Mouse (Mus musculus): ENCODE data around the gene Glmn. TPM values are rescaled to one million over a fixed set of nuclear protein-coding genes. Genes with fewer than 3 reads are reported as not detected.

Glmn gene
- polyA plus RNA-seq, 1 experiment from 2014 or later = 26.5 TPM

DNA sequence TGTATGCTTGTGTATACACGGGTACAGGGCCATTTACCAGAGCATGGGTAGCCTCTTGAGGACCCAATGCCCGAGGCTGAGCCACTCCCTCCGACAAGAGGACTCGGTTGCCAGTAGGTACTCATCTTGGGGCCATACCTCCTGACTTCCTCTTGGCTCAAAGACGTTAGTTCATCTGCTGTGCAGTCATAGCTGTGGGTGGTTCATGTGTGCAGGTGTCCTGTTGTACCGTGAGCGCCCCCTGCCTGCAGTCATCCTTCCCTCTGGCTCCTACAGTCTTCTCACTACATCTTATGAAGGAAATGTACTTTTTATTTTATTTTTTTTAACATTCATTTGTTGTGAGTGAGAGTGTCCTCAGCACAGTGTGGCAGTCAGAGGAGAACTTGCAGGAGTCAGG is 84.1 kb downstream of the Glmn start:
- no peaks in the 10 kb centered on the region for H3K27me3 ChIP-seq (replicated peaks; ENCODE audit: control insufficient read depth, insufficient read depth, low read length)
- H3K4me3 ChIP-seq (ENCODE audit: low read depth, low read length) = no peak overlapping the region
- no peak overlapping the region for H3K4me2 ChIP-seq (ENCODE audit: low read depth, low read length)
- peak; percentile 55; the same call in 1 of the 2 replicates for ATAC-seq (ENCODE audit: low read depth)
- H3K27ac ChIP-seq (replicated peaks; ENCODE audit: low read depth, low read length) = no peak overlapping the region
- H3K9me3 ChIP-seq (ENCODE audit: control insufficient read depth, low read length) = no peaks in the 10 kb centered on the region
- no peak overlapping the region for H3K9ac ChIP-seq (ENCODE audit: low read depth, low read length)
- 50% methylated on average over 7 of the region's 7 CpGs for WGBS
- H3K4me1 ChIP-seq (ENCODE audit: control insufficient read depth, insufficient read depth, low read length) = no peaks in the 10 kb centered on the region
- no peaks in the 10 kb centered on the region for H3K36me3 ChIP-seq (ENCODE audit: control insufficient read depth, insufficient read depth, low read length)
- peak; percentile 66 for DNase-seq (ENCODE audit: low spot score)

DNA sequence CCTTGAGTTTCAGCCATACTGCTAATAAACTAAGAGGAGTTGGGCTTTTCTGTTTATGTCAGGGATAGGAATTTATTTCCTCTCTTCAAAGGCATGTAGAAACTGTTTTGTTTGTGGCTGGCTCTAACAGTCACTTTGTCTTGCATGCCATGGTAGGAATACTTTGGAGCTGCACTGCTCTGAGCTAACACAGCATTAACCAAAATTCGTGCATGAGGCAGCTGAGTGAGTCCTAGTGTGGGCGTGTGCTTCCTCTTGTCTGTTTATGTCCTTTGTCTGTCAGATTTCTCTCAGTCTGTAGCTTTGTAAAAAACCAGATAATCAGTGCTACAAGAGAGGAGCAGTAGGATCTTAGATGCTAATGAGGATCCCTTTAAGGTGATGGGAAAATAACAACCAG is 86.4 kb downstream of the Glmn start:
- Histone ChIP-seq H3K27ac (replicated peaks; ENCODE audit: low read depth, low read length) (no peak overlapping the region), H3K9ac (ENCODE audit: low read depth, low read length) (no peak overlapping the region), H3K4me2 (ENCODE audit: low read depth, low read length) (no peak overlapping the region), H3K27me3 (replicated peaks; ENCODE audit: control insufficient read depth, insufficient read depth, low read length) (no peaks in the 10 kb centered on the region), H3K4me3 (ENCODE audit: low read depth, low read length) (no peak overlapping the region), H3K36me3 (ENCODE audit: control insufficient read depth, insufficient read depth, low read length) (no peaks in the 10 kb centered on the region), H3K9me3 (ENCODE audit: control insufficient read depth, low read length) (no peaks in the 10 kb centered on the region), H3K4me1 (ENCODE audit: control insufficient read depth, insufficient read depth, low read length) (no peaks in the 10 kb centered on the region)
- no peak for ATAC-seq (ENCODE audit: low read depth)
- WGBS = 44% methylated on average over 2 of the region's 2 CpGs
- DNase-seq (ENCODE audit: low spot score) = no peak

DNA sequence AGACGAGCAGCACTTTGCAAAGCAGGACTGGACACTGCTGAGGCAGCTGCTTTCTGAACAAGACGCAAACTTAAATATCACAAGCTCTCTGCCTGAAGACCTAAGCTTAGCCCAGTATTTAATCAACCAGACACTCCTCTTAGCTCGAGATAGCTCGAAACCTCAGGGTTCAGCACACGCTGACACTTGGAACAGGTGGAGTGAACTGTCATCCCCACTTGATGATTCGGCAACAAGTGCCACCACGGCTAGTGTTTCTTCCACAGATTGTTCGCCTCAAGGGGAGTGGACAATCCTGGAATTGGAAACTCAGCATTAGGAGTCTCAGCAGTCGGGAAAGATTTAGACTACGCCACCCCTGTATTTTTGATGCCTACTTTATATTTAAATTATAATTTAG is 87.2 kb downstream of the Glmn start:
- Histone ChIP-seq H3K4me3 (ENCODE audit: low read depth, low read length) (no peak overlapping the region), H3K36me3 (ENCODE audit: control insufficient read depth, insufficient read depth, low read length) (no peaks in the 10 kb centered on the region), H3K9me3 (ENCODE audit: control insufficient read depth, low read length) (no peaks in the 10 kb centered on the region), H3K27ac (replicated peaks; ENCODE audit: low read depth, low read length) (no peak overlapping the region), H3K4me2 (ENCODE audit: low read depth, low read length) (no peak overlapping the region), H3K4me1 (ENCODE audit: control insufficient read depth, insufficient read depth, low read length) (no peaks in the 10 kb centered on the region), H3K9ac (ENCODE audit: low read depth, low read length) (no peak overlapping the region), H3K27me3 (replicated peaks; ENCODE audit: control insufficient read depth, insufficient read depth, low read length) (no peaks in the 10 kb centered on the region)
- ATAC-seq (ENCODE audit: low read depth) (peak; percentile 62; the same call in 1 of the 2 replicates), DNase-seq (ENCODE audit: low spot score) (peak; percentile 52)
- 83% methylated on average over 10 of the region's 10 CpGs for WGBS

DNA sequence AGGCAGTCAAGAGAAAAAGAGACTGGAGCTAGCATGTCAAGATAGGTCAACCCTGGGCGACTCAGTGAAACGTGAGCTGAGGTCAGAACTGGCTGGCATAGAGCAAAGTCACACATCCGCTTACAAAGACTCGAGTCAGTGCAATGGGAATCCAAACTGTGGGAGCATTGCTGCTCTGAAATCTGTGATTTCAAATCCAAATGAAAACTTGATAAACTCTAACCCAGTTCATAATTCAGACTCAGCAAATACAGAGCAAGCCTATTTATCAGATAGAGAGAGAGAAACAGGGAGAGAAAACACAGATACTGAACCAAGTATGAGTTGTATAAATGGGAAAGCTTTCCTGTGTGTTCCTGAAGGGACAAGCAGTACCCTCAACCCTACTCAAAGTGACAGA is 90.4 kb downstream of the Glmn start, which contains the start of gene Gm42669:
Gene Gm42669 (plus strand): TSS at position 301 of the 400 bp plus-strand sequence.
- Histone ChIP-seq H3K4me2 (ENCODE audit: low read depth, low read length) (no peak within 1 kb of the TSS), H3K27ac (replicated peaks; ENCODE audit: low read depth, low read length) (no peak within 1 kb of the TSS), H3K9ac (ENCODE audit: low read depth, low read length) (no peak within 1 kb of the TSS), H3K9me3 (ENCODE audit: control insufficient read depth, low read length) (no peaks in the 10 kb centered on the region), H3K4me1 (ENCODE audit: control insufficient read depth, insufficient read depth, low read length) (no peaks in the 10 kb centered on the region), H3K27me3 (replicated peaks; ENCODE audit: control insufficient read depth, insufficient read depth, low read length) (no peaks in the 10 kb centered on the region), H3K36me3 (ENCODE audit: control insufficient read depth, insufficient read depth, low read length) (no peaks in the 10 kb centered on the region), H3K4me3 (ENCODE audit: low read depth, low read length) (no peak within 1 kb of the TSS)
- ATAC-seq (ENCODE audit: low read depth) (no peak), DNase-seq (ENCODE audit: low spot score) (no peak)
- 70% methylated on average over 4 of the region's 4 CpGs for WGBS

DNA sequence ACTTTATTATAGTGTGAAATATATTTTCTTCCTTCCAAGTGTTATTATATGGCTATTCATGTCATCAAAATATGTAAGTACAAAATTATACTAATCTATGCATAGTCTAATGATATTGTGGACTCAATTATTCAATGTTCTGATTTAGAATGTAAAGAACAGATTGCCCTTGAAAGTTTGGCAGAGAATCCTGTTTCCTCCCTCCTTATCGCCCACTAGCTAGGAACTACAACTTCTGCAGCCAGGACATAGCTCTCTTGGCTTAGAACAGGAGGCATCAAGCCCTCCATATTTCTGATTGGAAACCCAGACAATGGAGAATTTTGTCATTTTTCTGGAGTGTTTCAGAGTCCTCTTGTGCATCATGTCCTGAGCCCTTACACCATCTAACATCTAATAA is 96.9 kb downstream of the Glmn start:
- Histone ChIP-seq H3K4me3 (ENCODE audit: low read depth, low read length) (no peak overlapping the region), H3K27me3 (replicated peaks; ENCODE audit: control insufficient read depth, insufficient read depth, low read length) (no peaks in the 10 kb centered on the region), H3K4me2 (ENCODE audit: low read depth, low read length) (no peak overlapping the region), H3K9ac (ENCODE audit: low read depth, low read length) (no peak overlapping the region), H3K4me1 (ENCODE audit: control insufficient read depth, insufficient read depth, low read length) (no peaks in the 10 kb centered on the region), H3K36me3 (ENCODE audit: control insufficient read depth, insufficient read depth, low read length) (no peaks in the 10 kb centered on the region), H3K27ac (replicated peaks; ENCODE audit: low read depth, low read length) (no peak overlapping the region), H3K9me3 (ENCODE audit: control insufficient read depth, low read length) (no peaks in the 10 kb centered on the region)
- 86% methylated on average over 1 of the region's 1 CpGs for WGBS
- DNase-seq (ENCODE audit: low spot score) (no peak), ATAC-seq (ENCODE audit: low read depth) (no peak)

DNA sequence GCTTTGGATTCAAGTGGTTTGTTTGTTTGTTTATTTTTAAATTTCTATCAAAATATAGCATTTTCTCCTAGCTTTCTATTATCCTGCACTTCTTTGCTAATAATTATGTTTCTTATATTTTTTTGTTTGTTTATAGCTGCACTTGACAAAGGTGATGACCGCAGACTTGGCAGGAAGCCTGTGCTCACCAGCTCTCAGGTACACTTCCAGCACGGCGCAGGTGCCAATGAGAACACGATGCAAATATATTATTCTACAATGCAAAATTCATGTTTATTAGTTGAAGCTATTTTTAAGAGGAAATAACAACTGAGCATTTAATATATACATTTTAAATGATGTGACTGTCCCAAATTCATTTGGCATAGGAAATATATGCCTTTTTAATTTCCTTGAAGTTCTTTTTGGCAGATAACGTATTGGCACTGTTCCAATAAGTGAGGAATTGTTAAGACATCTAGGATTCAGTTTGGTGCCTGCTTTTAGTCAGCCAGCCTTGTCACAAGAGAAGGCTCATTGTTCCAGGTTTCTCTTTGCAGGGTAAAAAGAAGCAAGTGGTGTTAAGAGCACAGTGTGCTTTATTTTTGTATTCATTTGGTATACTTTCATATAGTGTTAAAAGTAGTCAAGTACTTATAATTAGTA is 97.7 kb downstream of the Glmn start:
- Histone ChIP-seq H3K9ac (ENCODE audit: low read depth, low read length) (no peak overlapping the region), H3K9me3 (ENCODE audit: control insufficient read depth, low read length) (no peaks in the 10 kb centered on the region), H3K36me3 (ENCODE audit: control insufficient read depth, insufficient read depth, low read length) (no peaks in the 10 kb centered on the region), H3K4me1 (ENCODE audit: control insufficient read depth, insufficient read depth, low read length) (no peaks in the 10 kb centered on the region), H3K27me3 (replicated peaks; ENCODE audit: control insufficient read depth, insufficient read depth, low read length) (no peaks in the 10 kb centered on the region), H3K4me2 (ENCODE audit: low read depth, low read length) (no peak overlapping the region), H3K4me3 (ENCODE audit: low read depth, low read length) (no peak overlapping the region), H3K27ac (replicated peaks; ENCODE audit: low read depth, low read length) (no peak overlapping the region)
- no peak for DNase-seq (ENCODE audit: low spot score)
- ATAC-seq (ENCODE audit: low read depth) = no peak
- WGBS = 90% methylated on average over 5 of the region's 5 CpGs

Other genes starting within 250 kb of the Glmn start
- 2.8 and 3.2 TPM in 2 replicates for gene Ephx4, start 195.2 kb downstream of the Glmn start, polyA plus RNA-seq (2014; fragmentation: Nextera tagmentation; extraction: Ambion mirVana)
- gene Lpcat2b, start 166.3 kb downstream of the Glmn start, polyA plus RNA-seq (2014; fragmentation: Nextera tagmentation; extraction: Ambion mirVana) = not detected in 2 replicates
- gene Btbd8, start 159.9 kb downstream of the Glmn start, polyA plus RNA-seq (2014; fragmentation: Nextera tagmentation; extraction: Ambion mirVana) = 4.8 and 5.8 TPM in 2 replicates
- 0.28 and 0.32 TPM in 2 replicates for gene Gm42669, start 90.3 kb downstream of the Glmn start, polyA plus RNA-seq (2014; fragmentation: Nextera tagmentation; extraction: Ambion mirVana)
- gene 1700028K03Rik, start 63.2 kb downstream of the Glmn start, polyA plus RNA-seq (2014; fragmentation: Nextera tagmentation; extraction: Ambion mirVana) = 0.09 and 0.33 TPM in 2 replicates
- 19.1 and 20.9 TPM in 2 replicates for gene Rpap2, start 515 bp downstream of the Glmn start, polyA plus RNA-seq (2014; fragmentation: Nextera tagmentation; extraction: Ambion mirVana)
- 0.39 and 0.79 TPM in 2 replicates for gene Gfi1, start 128.1 kb upstream of the Glmn start, polyA plus RNA-seq (2014; fragmentation: Nextera tagmentation; extraction: Ambion mirVana)
- 0.47 TPM in 1 of 2 replicates, not detected in the other for gene Ube2d2b, start 232.2 kb upstream of the Glmn start, polyA plus RNA-seq (2014; fragmentation: Nextera tagmentation; extraction: Ambion mirVana)